Mouse (Mus musculus): ENCODE results near the gene Ift43. TPM values are rescaled to one million over a fixed set of nuclear protein-coding genes. Genes with fewer than 3 reads are reported as not detected.
A peak's percentile ranks its signal among the peaks of the same experiment; 100 is the strongest.

Gene Ift43
- total RNA-seq, 2 experiments from 2014 or later, result 12.2 to 19.2 TPM

DNA sequence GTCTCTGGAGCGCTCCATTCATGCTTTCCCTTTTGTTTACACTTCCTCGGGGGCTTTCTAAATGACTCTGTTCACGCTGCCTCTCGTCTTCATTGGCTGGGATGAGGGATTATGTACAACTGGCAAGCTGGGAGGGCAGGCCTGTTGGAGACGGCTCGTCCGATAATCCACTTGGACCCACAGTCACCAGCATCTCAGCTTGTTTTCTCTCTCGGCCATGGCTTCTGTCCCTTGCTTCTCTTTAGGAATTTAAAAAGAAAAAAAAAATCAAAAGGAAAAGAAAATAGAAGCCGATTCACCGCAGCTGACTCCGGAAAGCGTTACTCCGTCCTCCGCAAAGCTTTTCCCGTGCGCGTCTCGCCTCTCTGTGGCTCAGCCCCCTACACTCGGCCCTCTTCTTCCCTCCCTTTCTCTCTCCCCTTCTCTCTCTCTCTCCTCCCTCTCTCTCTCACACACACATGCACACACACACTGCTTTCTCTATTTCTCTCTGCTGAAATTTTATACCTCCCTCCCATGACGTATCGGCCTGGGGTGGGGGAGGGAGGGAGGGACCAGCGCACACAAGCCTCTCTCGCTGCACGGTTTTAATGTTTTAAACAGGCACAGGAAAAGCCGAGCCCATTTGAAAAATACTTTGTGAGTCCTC lies 3.7 kb upstream of the Ift43 start, which contains the start of gene Tgfb3:
Tgfb3 (minus strand) TSS at position 489 of the 649 bp plus-strand sequence.
- DNase-seq, result peak; percentile 60

DNA sequence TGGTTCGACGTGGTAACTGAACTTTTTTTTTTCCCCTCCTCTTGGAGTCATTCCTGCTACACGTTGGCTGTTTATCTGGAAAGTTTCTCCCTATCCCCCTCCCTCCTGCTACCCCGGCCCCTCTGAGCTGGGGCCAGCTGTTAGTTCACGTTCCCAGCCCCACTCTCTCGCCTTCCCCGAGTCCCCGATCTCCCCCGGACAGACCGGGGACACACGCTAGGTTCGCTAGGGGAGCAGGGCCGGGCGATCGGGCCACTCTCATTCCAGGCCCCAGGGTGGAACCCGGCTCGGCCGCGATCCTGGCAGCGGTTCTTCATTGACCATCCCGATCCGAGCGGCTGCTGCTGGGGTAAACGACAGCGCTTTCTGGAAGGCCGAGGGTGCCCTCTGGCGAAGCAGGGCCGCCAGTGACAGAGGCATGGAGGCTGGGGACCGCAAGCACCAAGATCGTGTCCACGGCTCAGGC lies 3.1 kb upstream of the Ift43 start:
- DNase-seq, result peak; percentile 94

DNA sequence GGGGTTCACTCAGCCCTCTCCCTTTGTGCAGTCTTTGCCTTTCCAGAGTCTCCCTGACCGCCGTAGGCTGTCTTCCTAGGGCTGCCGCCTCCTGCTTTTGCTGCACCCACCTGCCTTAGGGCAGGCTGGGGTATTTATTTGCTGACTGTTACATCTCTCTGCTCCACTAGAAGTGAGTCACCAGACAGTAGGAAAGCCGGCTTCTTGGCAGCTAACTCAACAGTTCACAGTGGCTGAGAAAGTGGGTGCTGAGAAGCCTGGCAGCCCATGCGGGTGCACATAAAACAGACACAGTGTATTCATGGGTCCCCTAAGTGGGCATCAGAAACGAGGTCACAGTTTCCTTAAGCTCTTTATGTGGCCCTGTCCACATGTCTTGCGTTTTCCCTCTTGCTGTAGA lies 3.5 kb downstream of the Ift43 start:
- DNase-seq, result no peak

DNA sequence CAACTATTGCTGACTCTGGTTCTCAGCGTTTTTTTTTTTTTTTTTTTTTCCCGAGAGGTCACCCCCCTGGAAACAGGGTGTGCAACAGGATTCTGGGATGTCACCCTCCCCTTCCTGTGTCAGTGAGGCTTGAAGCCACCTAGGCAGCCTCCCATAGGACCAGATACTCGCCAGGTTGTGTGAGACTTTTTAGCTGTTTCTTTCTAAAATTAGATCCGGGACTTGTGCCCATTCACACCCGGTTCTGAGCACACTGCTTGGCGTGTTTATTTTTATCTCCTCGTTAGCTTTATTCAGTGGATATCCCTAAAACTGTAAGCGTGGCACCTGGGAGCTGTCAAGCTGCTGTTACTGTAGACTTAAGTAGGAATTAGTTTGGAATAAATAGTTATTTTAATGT lies 4.2 kb downstream of the Ift43 start:
- no peak for DNase-seq

DNA sequence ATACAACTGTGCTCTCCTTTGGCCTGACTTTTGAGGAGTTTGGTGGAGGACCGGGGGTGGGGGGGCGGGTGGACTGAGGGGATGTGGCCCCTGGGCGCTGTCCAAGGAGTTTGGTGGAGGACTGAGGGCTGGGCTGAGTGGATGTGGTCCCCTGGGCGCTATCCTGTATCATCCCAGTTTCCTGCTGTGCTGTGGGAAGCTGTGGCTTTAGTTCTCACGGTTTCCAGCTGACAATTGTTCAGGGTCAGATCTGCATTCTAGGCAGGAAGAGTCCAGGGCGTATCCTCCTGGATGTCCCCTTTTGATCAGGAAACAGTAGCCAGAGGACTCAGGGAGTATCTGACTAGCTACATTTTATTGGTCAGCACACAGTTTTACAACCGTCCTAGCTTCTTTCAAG lies 5.7 kb downstream of the Ift43 start:
- peak; percentile 37 for DNase-seq

DNA sequence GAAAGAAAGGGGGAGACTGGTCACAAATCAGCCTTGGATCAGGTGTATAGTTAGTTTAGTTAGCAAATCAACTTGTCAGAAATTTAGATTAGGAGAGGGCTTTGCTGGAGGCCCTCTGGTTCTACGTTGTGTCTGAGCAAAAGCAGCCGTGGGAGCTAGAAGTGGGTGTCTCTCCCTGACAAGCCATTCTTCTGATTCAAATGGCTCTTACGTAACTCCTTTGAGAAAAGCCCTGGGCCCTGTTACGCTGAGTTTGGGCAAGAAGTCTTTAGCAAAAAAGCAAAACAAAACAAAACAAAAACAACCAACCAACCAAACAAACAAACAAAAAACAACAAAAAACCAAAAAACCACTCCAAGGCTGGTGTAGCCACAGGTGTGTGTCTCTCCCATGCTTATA lies 8.4 kb downstream of the Ift43 start:
- DNase-seq, result no peak

DNA sequence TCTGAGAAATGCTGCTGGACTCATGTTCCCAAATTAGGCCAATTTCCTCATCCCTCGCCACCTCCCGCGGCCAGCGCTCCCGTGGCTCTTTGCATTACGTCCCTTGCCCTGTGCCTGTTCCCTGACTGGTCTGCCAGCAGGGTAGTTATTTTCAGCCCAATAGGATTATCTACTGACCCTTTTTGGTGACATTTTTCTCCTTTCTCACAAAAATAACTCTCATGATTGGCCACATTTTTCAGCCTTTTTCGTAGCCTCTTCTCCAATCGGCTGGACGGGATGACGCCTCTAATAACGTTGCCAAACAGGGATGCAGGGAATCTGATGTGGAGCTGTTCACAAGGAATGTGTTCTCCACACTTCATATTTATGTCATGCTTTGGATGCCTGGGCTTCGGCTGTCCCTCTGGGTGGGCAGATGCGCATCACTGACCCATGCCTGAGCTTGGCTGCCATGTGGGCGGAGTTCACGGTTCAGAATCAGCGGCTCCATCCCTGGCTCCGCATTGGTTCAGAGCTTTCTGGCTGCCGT lies 9.3 kb downstream of the Ift43 start:
- peak; percentile 31 for DNase-seq

DNA sequence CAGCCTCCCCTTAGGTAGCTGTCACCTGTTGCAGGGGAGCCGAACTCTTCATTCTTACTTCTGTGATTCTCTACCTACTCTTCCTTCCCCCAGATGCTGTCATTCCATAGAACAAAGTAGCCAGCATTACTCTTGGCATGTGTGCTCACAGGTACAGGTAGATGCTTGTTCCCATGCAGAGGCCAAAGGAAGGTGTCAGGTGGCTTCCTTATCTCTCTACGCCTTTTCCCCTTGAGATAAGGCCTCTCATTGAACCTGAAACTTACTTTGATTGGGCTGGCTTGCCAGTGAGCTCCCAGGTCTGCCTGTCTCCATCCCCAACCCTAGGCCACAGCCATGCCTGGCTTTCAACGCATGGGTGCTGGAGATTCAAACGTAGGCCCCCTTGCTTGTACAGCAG lies 11.7 kb downstream of the Ift43 start:
- DNase-seq, result no peak

DNA sequence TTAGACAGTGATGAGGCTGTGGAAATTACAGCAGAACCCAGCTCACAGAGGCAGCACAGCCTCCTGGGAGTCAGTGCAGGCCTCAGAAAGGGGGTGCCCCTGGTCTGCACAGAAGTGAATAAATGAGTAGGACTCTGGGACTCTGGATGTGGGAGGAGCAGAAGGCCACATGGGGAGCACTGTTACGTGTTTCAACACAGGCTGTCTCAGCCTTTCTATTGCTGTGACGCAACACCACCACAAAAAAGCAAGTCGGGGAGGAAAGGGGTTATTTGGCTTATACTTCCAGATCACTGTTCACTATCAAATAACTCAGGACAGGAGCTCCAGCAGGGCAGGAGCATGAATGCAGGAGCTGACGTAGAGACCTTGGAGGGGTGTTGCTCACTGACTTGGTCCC lies 13.5 kb downstream of the Ift43 start:
- DNase-seq, result no peak

DNA sequence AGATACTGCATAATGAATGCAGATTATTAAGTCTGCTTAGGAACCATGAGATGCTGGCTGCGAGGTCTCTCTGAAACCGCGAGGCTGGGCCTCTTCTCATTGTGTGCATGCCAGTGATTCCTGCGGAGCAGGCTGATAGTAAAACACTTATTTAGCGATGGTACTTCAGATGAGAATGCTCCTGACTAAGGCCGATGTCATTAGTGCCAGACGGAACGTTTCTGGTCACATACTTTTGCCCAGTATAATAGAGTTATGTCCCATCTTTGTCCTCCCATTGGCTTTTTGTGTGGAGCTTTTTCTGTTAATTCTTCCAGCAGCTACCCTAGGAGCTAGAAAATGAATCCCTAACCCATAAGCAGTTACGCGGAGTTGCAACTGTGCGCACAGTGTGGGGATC lies 15.4 kb downstream of the Ift43 start:
- DNase-seq, result no peak

DNA sequence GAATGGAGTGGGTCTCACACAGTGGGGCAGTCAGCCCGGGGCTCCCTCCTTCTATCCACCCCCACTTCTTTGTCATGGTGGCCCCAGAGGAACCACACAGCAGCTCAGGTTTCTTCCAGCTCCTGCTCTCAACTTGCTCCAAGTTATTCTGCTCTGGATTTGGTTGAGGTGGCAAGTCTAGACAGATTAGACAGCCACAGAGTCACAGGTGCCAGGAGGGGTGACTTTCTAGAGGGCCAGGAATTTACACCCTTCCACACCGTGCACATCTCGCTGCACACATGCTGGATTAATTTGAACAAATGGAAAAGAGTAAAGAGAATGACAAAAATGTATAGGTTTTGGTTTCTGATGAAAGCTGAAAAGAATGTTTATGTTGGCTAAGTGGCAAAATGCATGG lies 18.4 kb downstream of the Ift43 start:
- DNase-seq, result no peak

DNA sequence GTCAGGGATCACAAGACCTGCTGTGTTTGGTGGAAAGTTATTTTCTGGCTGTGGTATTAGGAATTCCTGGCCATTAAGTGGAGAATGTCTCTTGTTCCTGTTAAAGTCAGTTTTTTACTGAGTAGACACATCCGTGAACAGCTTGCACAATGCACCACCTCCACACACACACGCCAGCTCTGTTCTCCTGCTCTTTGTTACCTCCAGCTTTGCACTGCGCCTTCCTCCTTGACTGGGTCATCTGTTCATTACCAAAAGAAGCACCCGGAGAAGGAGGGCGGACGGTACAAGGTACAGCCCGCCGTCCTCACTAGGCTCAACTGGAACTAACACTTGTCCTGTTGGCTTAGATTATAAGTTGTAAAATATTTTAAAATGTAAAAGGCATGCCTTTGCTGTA lies 20.3 kb downstream of the Ift43 start:
- no peak for DNase-seq

DNA sequence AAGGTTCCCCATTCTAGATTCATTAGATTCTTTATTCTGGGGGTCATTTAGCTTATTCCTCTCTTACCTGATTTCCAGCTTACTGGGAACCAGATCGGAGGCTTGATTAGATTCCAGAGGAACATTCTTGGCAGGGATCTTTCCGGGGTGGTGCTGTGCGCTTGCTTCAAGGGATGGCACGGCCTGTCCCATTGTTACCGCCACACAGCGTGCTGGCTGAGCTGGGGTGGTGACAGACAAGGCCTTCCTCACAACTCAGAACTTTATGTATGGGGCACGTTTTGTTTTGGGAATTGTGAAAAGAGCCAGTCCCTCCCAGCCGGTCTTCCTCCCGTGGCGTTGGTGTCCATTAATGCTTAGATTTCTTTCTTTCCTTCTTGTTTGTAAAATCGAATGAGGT lies 21.1 kb downstream of the Ift43 start:
- DNase-seq, result no peak

DNA sequence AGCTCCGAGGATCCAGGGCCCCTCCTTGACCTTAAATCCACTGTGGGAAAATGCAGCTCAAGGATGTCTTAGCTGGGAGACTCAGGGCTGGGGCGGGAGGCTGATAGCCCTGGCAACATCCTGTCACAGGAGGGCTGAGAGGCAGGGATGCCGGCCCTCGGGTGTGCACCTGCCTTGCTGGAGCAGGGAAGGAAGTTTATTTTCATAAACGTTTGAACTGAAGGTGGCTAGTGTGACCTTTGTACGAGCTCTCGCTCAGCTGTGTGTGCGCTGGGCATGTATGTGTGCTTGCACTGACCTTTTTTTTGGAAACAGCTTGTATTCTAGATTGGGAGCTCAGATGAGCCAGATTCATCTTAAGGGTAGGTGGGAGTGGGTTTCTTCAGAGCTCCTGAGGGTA lies 21.5 kb downstream of the Ift43 start:
- DNase-seq, result no peak

DNA sequence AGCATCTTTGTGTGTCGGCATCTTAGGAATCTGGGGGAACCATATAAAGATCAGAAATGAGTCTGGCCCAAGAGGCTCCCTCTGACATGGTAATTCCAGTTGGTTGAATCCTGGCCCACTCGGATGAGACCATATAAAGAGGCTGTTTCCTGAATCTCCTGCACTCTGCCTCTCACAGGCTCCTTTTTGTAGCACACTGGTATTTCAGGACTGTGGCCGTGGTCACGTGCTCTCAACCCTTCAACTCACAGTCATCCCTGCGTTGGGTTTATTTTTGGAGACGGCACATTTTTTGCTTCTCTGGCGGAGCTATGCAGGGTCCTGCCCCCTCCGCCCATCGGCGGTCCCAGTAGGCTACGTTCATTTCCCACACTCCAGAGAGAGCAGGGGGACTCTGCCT lies 22.0 kb downstream of the Ift43 start:
- DNase-seq, result no peak

DNA sequence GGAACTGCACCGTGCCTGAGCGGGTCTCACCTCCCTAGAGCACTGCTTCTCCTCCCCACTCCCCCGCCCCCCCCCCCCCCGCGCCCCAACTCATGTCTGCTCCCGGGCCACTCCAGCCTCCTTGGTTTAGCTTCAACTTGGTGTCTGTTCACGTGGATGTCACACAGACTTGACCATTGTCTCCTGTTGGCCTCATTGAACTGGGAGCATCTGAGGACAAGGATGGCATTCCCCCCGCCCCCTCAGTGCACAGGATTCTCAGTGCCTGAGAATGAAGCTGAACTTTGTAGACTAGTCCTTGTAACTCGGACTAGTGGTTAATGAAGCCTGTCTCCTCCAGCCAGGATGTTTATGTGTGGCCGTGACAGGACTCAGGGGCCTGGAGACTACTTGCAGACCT lies 23.2 kb downstream of the Ift43 start:
- no peak for DNase-seq

DNA sequence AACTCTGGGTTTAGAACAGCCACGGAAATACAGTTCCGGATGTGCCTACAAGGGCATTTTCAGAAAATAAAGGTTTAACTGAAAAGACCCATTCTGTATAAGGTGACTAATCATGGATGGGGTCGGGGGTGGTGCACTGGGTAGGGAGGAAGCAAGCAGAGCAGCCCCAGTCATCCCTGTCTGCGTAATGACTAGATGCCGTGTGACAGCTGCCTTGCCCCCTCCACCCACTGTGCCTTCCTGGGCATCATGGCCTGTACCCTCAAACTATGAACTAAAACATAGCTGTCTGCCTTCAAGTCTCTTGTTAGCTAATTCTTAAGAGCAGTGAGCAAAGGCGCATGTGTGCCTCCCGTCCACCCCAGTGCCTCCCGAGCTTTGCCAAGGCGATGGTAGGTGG lies 23.7 kb downstream of the Ift43 start:
- no peak for DNase-seq

DNA sequence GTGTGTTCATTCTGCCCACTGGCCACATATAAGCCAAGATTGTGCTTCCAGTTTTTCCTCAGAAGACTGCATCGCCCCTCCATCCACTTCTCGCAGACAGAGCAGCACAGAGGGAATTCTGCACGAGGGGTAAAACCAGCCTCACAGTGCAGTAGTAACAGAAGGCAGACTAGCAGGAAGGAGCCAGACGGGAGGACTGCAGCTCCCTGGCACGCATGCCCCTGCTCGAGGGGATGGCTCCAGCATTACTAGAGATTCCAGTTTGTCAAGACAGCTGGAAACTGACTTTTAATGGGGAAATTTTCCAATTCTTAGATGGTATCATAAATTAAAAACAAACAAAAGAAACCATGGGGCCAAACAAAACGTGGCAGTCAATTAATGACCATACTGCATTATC lies 25.3 kb downstream of the Ift43 start:
- DNase-seq, result no peak

DNA sequence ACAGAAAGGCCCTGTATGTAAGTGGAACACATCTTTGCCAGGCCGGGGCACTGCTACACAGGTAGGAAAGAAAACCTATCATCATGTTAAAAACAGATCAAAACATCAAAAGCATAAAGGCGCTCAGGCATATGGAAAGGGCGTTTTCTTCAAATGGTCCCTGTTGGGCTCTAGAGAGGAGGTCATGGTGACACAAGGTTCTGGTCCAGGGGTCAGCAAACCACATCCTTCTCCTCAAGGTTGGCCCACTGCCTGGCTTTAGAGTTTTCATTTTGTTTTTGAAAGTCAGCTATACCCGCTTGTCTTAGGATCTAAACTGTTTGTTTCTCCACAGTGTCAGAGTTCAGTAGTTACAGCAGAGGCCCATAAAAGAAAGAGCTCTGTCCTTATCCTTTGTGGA lies 27.2 kb downstream of the Ift43 start:
- DNase-seq, result no peak

DNA sequence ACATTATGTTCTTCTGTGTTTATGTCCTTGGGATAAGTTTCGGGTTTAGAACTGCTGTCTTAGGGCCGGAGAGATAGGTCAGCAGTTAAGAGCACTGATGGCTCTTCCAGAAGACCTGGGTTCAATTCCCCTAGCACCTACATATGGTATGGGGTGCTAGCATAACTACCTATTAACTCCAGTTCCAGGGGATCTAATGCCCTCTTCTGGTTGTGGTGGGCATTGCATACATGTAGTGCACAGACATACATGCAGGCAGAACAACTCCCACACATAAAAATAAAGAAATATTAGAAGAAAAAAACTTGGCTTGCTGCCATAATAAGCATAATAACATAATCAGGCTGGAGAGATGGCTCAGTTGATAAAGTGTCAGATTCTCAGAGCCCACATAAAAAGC lies 28.3 kb downstream of the Ift43 start:
- no peak for DNase-seq

DNA sequence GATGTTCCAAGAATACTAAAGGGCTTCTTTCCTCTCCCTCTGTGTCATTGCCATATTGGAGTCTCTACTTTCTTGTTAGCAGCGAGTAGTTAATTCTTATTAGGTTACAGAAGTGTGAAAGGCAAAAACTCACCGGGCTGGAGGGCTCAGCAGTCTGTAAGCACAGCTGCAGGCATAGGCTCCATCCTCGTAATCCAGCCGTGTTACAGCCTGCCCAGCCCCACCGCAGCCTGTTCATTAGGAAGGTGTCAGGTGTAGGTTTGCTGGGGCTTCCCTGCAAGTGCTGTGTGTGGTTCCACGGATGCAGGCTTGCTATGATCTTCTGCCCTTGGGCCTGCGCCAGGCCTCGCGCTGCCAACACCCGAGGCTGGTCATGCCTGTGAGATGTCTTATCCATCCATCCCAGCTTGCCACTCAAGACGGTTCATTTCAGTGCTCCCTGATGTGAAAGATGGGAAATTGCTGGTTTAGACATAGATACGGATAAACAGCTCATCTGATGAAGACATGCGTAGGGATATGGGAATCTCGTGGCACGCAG lies 34.0 kb downstream of the Ift43 start:
- DNase-seq, result no peak

DNA sequence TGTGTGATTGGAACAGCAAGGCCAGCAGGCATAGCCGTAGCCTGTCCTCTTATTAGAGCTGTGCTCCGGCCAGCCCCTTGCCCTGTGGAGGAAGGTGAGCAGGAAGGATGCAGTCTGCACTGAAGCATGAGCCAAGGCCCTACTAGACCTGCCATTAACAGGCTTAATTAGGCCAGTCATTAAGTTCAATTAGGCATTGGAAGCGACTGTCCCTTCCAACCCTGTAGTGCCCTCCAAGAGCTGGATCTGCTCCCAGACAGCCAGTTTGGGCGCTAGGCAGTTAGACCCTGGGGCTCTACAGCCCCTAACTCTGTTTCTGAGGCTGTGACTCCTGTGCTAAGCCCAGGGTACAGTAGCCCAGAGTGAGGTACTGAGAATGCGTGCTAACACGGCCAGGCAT lies 41.7 kb downstream of the Ift43 start:
- DNase-seq, result no peak

DNA sequence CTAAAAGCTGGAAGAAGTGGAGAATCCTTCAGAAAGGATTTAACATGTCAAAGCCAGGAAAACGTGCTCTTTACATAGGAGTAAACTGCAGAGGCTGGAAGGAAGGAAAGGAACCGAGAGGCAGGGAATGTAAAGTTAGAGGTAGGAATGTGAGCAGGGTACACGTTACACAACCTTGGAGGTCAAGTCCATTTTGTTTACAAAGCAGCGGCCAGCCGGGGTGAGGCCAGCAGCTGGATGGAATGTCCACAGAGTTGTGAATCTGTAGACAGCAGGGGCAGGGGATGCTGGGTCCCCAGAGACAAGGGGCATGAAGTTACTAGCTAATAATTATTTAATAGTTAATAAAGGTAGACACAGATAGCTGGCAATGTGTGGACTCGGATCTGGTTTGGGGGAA lies 45.8 kb downstream of the Ift43 start:
- no peak for DNase-seq

DNA sequence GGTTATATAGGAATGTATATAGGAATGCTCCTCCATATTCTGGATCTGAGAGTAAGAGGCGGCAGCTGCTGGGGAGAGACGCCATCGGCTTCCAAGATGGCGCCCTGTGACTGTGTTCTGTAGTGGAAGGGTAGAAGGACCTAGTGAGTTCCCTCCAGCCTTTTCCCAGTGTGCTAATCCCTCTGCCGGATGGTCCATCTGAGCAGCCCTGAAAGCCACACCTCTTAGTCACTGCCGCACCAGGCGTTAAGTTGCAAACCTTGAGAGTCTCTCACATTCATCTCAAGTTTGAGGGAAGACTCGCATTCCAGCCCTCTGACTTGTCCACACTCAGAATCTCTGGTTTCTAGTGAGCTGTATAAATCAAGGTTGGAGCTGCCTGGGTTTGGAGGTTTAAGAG lies 46.7 kb downstream of the Ift43 start:
- DNase-seq, result no peak
